Mouse (Mus musculus): ENCODE measurements around the gene Slc24a5. TPM values are rescaled to one million over a fixed set of nuclear protein-coding genes. Genes with fewer than 3 reads are reported as not detected.
"Not testable (repeated sequence)": the region's sequence is repeated elsewhere in the genome, so short reads cannot be mapped to it uniquely, and the experiment has no call there.

Gene Slc24a5
- polyA plus RNA-seq, 1 experiment from 2014 or later, result 3.9 TPM

- Histone ChIP-seq H3K4me3 (no peak overlapping the region), H3K4me1 (0 out of 2 replicates have a peak, but pooled peaks cover 4% of the 10 kb centered on the region), H3K27me3 (ENCODE audit: poor library complexity, severe bottlenecking) (no peaks in the 10 kb centered on the region), H3K27ac (no peak overlapping the region), H3K36me3 (replicated peaks) (no peaks in the 10 kb centered on the region), H3K9me3 (no peaks in the 10 kb centered on the region)
- DNase-seq (ENCODE audit: extremely low spot score, low spot score), result no peak
- WGBS, result 97% methylated on average over 7 of the region's 7 CpGs
Measured at GRCm38 (mm10) chr2:125067373-125067772, 551 bp upstream of the Slc24a5 start.

DNA sequence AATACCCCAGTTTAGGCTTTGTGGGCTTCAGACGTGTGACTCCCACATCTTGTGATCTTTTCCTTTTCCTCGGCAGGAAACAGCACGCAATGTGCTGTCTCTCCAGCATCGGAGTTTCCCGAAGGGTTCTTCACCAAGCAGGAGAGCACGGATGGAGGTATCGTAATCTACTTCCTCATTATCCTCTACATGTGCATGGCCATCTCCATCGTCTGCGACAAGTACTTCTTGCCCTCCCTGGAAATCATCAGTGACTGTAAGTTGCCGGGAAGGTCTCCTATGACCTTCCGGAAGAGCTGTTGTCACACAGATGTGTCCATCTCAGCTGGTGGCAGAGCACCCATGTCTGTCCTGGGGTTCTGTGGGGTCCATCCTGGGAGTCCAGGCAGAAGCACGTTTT is 772 bp downstream of the Slc24a5 start:
- Histone ChIP-seq H3K27ac (no peak overlapping the region), H3K4me3 (no peak overlapping the region), H3K27me3 (ENCODE audit: poor library complexity, severe bottlenecking) (no peaks in the 10 kb centered on the region), H3K4me1 (no peaks in the 10 kb centered on the region), H3K36me3 (replicated peaks) (no peaks in the 10 kb centered on the region), H3K9me3 (no peaks in the 10 kb centered on the region)
- 92% methylated on average over 12 of the region's 12 CpGs for WGBS
- no peak for DNase-seq (ENCODE audit: extremely low spot score, low spot score)

- WGBS, result 87% methylated on average over 3 of the region's 3 CpGs
- no peaks in the 10 kb centered on the region for H3K9me3 ChIP-seq
- no peak for DNase-seq (ENCODE audit: extremely low spot score, low spot score)
- H3K27me3 ChIP-seq (ENCODE audit: poor library complexity, severe bottlenecking), result no peaks in the 10 kb centered on the region
- H3K4me1 ChIP-seq, result peaks cover 6% of the 10 kb centered on the region
- H3K4me3 ChIP-seq, result no peak overlapping the region
- no peak overlapping the region for H3K27ac ChIP-seq
- H3K36me3 ChIP-seq (replicated peaks), result no peaks in the 10 kb centered on the region
Measured at GRCm38 (mm10) chr2:125073056-125073780, 5.3 kb downstream of the Slc24a5 start.

DNA sequence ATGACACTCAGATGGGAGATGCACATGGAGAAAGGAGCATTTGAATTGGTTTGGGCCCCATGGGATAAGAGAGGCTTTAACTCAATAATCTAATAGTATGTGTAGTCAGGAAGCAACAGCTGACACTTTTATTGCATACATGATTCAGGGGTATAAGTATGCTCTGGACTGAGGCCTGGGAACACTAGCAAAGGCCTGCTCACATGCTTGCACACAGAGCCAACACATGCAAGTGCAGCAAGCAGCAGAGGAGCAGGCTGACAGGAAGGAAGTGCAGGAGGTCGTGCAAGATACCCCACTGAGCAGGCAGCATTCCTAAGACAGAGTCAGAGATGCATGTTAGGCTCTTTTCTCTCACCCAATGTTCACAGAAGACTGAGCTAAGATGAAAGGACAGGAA is 16.0 kb downstream of the Slc24a5 start:
- H3K4me3 ChIP-seq, result no peak overlapping the region
- WGBS, result 40% methylated on average over 1 of the region's 1 CpGs
- no peak for DNase-seq (ENCODE audit: extremely low spot score, low spot score)
- no peaks in the 10 kb centered on the region for H3K9me3 ChIP-seq
- peaks cover 77% of the 10 kb centered on the region for H3K36me3 ChIP-seq (replicated peaks)
- no peaks in the 10 kb centered on the region for H3K4me1 ChIP-seq
- H3K27me3 ChIP-seq (ENCODE audit: poor library complexity, severe bottlenecking), result no peaks in the 10 kb centered on the region
- H3K27ac ChIP-seq, result no peak overlapping the region

GRCm38 (mm10) chr2:125088757-125089156 is 20.8 kb downstream of the Slc24a5 start:
- Histone ChIP-seq H3K9me3 (no peaks in the 10 kb centered on the region), H3K27me3 (ENCODE audit: poor library complexity, severe bottlenecking) (no peaks in the 10 kb centered on the region), H3K4me1 (no peaks in the 10 kb centered on the region), H3K36me3 (replicated peaks) (peaks cover 93% of the 10 kb centered on the region), H3K27ac (no peak overlapping the region), H3K4me3 (no peak overlapping the region)
- WGBS, result 95% methylated on average over 7 of the region's 7 CpGs
- no peak for DNase-seq (ENCODE audit: extremely low spot score, low spot score)

- H3K27me3 ChIP-seq (ENCODE audit: poor library complexity, severe bottlenecking); H3K4me1 ChIP-seq; H3K27ac ChIP-seq; DNase-seq (ENCODE audit: extremely low spot score, low spot score); H3K9me3 ChIP-seq; H3K4me3 ChIP-seq: not testable (repeated sequence)
- WGBS, result 79% methylated on average over 3 of the region's 3 CpGs
- peaks cover 95% of the 10 kb centered on the region for H3K36me3 ChIP-seq (replicated peaks)
Measured at GRCm38 (mm10) chr2:125092123-125092522, 24.2 kb downstream of the Slc24a5 start.

GRCm38 (mm10) chr2:125104491-125104890 is 36.6 kb downstream of the Slc24a5 start:
- 97% methylated on average over 13 of the region's 13 CpGs for WGBS
- not testable (repeated sequence) for H3K9me3 ChIP-seq; H3K4me3 ChIP-seq; H3K27ac ChIP-seq; DNase-seq (ENCODE audit: extremely low spot score, low spot score); H3K4me1 ChIP-seq; H3K27me3 ChIP-seq (ENCODE audit: poor library complexity, severe bottlenecking)
- peaks cover 90% of the 10 kb centered on the region for H3K36me3 ChIP-seq (replicated peaks)

DNA sequence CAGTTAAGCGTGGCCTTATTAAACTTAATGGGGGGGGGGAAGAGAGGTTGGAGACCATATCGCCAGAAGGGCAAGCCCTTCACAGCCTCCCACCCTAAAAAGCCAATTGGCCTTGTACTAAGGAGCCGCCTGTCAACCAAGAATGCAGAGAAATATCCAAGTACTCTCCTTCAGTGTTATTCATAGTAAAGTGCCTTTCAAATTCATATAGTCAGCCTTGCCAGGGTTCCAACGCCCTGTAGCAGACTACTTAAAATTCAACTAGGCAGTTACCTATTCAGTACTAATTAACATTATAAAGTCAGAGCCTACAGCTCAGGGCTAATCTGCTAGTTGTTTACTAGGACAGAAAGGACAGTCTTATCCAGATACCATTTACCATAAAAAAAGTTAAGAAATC is 38.6 kb downstream of the Slc24a5 start:
- H3K27me3 ChIP-seq (ENCODE audit: poor library complexity, severe bottlenecking); H3K27ac ChIP-seq; H3K4me1 ChIP-seq; DNase-seq (ENCODE audit: extremely low spot score, low spot score); H3K4me3 ChIP-seq; H3K9me3 ChIP-seq: not testable (repeated sequence)
- WGBS, result 89% methylated on average over 4 of the region's 4 CpGs
- H3K36me3 ChIP-seq (replicated peaks), result peaks cover 92% of the 10 kb centered on the region

DNA sequence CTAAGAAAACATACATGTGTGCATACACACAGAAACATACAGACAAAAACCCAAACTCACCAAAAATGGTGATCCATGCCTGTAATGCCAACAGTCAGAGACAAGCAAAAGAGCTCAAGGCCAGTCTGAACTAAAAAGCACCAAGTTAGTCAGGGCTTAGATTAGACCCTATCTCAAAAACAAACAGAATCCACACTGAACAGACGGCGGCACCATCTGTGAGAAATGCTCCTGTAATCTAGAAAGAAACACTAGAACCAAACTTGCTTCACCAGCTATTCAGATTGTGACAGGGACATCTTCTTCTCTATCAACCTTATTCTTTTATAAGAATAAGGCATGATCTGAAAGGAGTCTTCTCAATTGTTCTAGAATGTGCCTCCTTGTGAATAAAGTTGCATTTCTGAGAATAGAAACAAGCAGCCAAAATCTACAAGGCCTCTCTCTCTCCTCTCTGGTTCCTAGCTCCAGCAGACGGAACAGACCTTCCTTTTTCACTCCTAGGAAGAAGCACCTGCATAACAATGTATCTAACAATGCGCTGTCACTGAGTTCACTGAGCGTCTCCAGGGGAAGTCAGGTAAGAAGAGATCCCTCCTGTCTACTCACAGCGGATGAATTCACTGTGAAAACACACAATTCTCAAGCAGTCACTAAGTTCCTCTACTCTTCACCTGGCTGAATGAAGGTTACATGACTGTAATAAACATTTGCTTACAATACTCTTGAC is 51.6 kb downstream of the Slc24a5 start:
- Histone ChIP-seq H3K27me3 (ENCODE audit: poor library complexity, severe bottlenecking) (peaks cover 4% of the 10 kb centered on the region; the same call in 1 of the 2 replicates), H3K27ac (no peak overlapping the region), H3K4me3 (no peak overlapping the region), H3K36me3 (replicated peaks) (peaks cover 39% of the 10 kb centered on the region), H3K4me1 (peaks cover 33% of the 10 kb centered on the region), H3K9me3 (no peaks in the 10 kb centered on the region)
- 79% methylated on average over 6 of the region's 6 CpGs for WGBS
- no peak for DNase-seq (ENCODE audit: extremely low spot score, low spot score)

DNA sequence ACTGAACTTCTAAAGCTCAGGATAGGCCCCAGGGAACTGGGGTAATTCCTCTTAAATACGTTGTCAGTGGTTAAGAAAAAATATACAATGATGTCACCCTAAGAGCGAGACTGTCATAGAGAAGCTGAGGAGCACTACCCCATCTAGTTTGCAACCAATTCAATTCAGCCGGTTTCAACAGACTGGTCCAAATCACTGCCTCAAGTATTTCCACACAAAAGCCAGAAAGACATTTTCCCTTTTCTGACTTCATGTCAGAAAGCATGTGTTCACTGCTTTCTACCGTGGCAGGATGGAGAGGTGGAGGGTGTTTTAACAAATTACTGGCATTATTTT is 54.3 kb downstream of the Slc24a5 start:
- H3K27me3 ChIP-seq (ENCODE audit: poor library complexity, severe bottlenecking), result peaks cover 8% of the 10 kb centered on the region; the same call in 1 of the 2 replicates
- H3K36me3 ChIP-seq (replicated peaks), result peaks cover 16% of the 10 kb centered on the region; the same call in 1 of the 2 replicates
- 22% methylated on average over 4 of the region's 4 CpGs for WGBS
- peak overlapping the region; percentile 87 for H3K4me3 ChIP-seq
- no peak for DNase-seq (ENCODE audit: extremely low spot score, low spot score)
- peaks cover 33% of the 10 kb centered on the region for H3K4me1 ChIP-seq
- peak overlapping the region; percentile 100 for H3K27ac ChIP-seq
- H3K9me3 ChIP-seq, result no peaks in the 10 kb centered on the region

- peak overlapping the region; percentile 87 for H3K4me3 ChIP-seq
- WGBS, result under 1% methylated on average over 59 of the region's 59 CpGs
- no peaks in the 10 kb centered on the region for H3K9me3 ChIP-seq
- peak overlapping the region; percentile 100 for H3K27ac ChIP-seq
- peaks cover 8% of the 10 kb centered on the region; the same call in 1 of the 2 replicates for H3K27me3 ChIP-seq (ENCODE audit: poor library complexity, severe bottlenecking)
- DNase-seq (ENCODE audit: extremely low spot score, low spot score), result peak; percentile 45
- H3K36me3 ChIP-seq (replicated peaks), result peaks cover 16% of the 10 kb centered on the region; the same call in 1 of the 2 replicates
- peaks cover 33% of the 10 kb centered on the region for H3K4me1 ChIP-seq
Measured at GRCm38 (mm10) chr2:125122624-125123476, 54.9 kb downstream of the Slc24a5 start.

GRCm38 (mm10) chr2:125123477-125123852 is 55.5 kb downstream of the Slc24a5 start, which contains the start of gene Myef2:
Gene Myef2 (minus strand): TSS chr2:125123661.
- Histone ChIP-seq H3K36me3 (replicated peaks) (peaks cover 16% of the 10 kb centered on the region; the same call in 1 of the 2 replicates), H3K4me3 (peak within 1 kb of the TSS; percentile 87), H3K27me3 (ENCODE audit: poor library complexity, severe bottlenecking) (peaks cover 8% of the 10 kb centered on the region; the same call in 1 of the 2 replicates), H3K9me3 (no peaks in the 10 kb centered on the region), H3K27ac (peak within 1 kb of the TSS; percentile 100), H3K4me1 (peaks cover 33% of the 10 kb centered on the region)
- WGBS, result under 1% methylated on average over 48 of the region's 48 CpGs
- peak; percentile 82 for DNase-seq (ENCODE audit: extremely low spot score, low spot score)
